Comparison of ENCODE assay signal across 14 mouse cellular contexts in the genomic region with DNA sequence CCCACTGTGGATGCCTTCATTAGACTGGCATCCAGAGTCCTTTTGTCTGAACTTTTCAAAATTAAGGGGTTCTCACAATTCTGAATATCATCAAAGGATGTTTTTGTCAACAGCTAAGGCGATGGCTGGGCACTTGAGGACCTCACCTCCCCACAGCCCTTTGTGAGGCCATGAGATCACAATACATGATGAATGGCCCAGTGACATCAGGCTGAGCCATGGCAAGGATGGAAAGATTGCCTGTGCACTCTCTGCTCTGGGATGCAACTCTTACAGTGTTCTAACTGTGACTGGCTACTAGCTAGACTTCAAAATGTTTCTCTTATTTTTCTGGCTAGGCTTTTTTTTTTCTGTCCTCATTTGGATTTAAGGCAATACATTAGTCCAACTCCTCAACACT.
"Had no signal": no experiment of that assay in that cellular context is flagged by ENCODE, and none has a peak within 500 bp of the region (broad histone marks: within the 10 kb centered on the region; RNA-seq: fewer than 3 reads in every experiment).

No protein-coding gene starts in this region.

- DNase-seq: gastrocnemius, adult 2 months; gastrocnemius, postnatal 10 days; gastrocnemius, postnatal 25 days; heart, adult 18-20 months; heart, postnatal 10 days; heart, postnatal 36 days; kidney, adult 11 months; kidney, adult 2 months; kidney, adult 9 months; kidney, postnatal 14 days; kidney, postnatal 36 days; layer of hippocampus, adult 9-11 months; layer of hippocampus, postnatal 36 days; left cerebral cortex, postnatal 4 days had no signal
